Mouse (Mus musculus): ENCODE data around the gene Rftn1.

Gene Rftn1

DNA sequence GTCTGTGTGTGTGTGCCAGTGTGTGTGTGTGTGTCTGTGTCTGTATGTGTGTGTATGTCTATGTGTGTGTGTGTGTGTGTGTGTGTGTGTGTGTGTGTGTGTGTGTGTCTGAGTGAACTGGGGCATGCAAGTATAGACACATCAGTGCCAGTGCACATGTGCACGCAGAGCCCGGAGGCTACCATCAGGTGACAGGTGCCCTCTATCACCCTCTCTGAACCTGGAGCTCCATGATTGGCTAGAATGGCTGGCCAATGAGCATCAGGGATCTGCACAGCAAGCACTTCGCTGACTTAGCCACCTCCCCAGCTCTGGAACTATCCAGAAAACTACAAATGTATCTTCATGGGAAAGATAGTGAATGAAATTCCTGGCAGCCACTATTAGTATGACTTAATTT is 16.7 kb downstream of the Rftn1 start:
- intact Hi-C loops (cut with DNase I), result no loop called here

DNA sequence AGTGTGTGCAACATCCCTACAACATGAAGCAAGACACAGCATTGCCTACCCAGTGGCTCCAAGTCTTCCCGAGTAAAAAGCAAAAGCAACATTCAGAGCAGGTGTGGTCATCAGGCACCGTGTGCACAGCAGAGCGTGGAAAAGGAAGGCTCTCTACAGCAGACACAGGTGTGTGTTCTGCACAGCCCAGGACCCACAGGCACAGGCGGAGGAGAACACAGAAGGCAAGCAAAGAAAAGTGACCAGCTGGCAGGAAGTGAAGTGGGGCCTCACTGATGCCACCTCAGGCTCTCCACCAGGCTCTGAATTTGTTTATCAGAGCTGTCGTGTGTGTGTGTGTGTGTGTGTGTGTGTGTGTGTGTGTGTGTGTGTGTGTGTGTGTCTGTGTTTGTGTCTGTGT is 17.1 kb downstream of the Rftn1 start:
- intact Hi-C loops (cut with DNase I), result no loop called here

DNA sequence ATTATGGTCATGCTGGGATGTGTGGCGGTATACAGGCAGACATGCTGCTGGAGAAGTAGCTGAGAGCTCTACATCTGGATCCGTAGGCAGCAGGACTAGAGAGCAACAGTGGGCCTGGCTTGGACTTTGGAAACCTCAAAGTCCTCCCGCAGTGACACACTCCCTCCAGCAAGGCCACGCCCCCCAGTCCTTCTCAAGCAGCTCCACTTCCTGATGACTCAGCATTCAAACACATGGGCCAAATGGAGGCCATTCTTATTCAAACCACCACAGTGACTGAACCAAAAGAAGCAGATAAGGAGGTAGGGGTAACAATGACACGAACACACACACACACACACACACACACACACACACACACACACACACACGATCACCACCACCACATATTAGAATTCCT is 17.7 kb downstream of the Rftn1 start:
- intact Hi-C loops (cut with DNase I), result no loop called here

DNA sequence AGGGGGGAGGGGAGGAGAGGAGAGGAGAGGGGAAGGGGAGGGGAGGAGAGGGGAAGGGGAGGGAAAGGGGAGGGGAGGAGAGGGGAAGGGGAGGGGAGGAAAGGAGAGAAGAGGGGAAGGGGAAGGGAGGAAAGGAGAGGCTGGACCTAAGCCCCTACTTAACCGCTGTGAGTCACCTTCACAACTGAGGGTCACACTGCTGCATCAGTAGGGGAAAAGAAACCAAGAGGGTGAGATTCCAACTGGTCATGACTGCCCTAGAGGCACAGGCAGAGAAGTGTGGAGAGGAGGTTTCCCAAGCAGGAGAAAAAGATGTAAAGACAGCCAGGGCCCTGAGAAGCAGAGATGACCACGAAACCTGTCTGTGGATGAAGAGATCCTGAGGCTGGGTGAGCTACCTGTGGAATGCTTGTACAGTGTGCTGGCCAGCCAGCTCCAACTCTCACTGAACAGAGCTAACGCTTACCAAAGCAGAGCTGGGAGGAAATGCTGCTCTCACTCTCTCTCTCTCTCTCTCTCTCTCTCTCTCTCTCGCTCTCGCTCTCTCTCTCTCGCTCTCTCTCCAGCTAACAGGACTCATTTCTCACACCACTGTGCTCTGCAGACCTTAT is 19.4 kb downstream of the Rftn1 start:
- intact Hi-C loops (cut with DNase I), result no loop called here

DNA sequence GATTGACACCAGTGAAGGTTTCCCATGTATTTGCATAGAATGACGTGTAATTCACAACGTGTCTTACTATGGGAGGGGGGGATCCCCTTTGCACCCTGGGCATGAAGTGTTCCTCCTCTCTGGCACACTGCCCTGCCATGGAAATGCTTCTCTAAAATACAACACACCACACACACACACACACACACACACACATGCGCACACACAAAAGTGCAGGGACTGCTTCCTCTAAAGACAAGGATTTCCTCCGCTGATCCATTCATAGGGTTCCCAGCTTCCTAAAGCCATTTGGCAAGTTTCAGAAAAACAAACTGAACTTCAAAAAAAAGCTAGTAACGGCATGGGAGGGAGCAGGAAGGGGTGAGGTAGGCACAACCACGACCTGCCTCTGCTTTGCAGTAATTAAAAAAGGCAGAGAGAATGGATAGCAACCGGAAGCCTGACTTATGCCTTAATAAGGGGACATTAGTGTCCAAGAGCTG is 20.5 kb downstream of the Rftn1 start:
- intact Hi-C loops (cut with DNase I), result no loop called here

DNA sequence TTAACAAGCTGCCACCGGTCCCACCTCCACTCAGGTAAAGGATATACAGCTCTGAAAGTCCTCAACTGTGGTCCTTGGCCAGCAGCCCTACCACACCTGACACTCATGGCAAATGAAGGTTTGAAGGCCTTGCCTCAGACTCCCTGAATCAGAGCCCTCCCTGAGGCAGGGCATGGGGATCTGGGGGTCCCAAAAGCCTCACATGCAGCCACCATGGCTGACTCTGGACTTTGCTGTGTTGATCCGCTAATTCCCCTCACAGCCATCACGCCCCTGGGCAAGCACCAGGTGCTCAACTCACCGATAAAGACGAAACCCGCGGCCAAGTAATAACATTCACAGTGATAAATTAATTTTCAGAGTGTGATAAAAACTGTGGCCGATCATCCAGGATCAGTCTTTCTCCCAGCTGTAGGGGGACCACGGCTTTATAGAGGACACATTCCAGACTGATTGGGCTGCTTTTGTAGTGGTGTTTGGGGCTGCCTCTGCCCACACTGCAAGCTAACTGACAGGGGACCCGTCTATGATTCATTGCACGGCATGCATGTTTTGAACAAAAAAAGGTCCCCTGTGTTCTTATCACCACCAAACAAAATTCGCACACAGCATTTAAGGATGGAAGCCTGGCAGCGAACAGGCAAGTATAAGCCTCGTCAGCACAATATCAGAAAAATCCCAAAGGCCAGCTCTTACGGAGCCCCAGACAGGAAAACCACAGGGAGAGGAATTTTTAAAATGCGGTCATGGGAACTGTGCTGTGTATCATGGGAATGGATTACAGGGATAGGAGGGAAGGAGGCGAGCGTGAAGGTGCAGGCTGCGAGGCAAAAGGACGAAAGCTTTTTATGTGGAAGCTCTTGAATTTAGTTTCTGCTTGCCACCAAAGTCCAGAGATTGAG is 29.3 kb downstream of the Rftn1 start:
- intact Hi-C loops (cut with DNase I), result no loop called here

DNA sequence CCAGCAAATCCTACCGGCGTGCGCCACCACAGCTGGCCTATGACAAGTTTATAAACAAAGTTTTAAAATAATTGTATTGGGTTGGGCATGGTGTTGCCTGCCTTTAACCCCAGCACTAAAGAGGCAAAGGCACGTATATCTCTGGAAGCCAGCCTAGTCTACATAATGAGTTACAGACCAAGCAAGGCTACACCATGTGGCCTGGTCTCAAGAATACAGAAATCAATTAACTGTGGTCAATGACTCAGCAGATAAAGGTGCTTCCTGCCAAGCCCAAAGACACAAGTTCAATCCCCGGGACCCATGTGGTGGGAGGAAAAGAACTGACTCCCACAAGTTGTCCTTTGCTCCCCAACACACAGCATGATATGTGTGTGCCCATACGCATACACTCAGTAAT is 30.1 kb downstream of the Rftn1 start:
- intact Hi-C loops (cut with DNase I), result no loop called here

DNA sequence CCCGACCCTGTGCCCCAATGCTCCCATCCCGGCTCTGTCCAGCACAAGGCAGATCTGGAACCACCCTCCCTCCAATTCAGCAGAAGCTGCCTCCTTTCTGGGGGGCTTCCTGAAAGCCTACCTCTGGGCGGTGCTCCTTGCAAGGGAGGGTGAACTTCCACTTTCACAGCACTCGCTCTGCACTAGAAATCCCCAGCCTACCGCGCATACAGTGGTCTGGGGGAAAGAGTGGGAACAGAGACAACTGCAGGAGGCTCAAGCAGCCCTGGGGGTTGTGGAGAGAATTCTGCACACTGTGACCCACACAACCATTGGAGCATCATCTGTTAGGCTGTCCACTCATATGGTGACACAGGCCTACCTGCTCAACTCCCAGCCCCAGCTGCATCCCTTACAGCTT is 30.7 kb downstream of the Rftn1 start:
- intact Hi-C loops (cut with DNase I), result no loop called here

DNA sequence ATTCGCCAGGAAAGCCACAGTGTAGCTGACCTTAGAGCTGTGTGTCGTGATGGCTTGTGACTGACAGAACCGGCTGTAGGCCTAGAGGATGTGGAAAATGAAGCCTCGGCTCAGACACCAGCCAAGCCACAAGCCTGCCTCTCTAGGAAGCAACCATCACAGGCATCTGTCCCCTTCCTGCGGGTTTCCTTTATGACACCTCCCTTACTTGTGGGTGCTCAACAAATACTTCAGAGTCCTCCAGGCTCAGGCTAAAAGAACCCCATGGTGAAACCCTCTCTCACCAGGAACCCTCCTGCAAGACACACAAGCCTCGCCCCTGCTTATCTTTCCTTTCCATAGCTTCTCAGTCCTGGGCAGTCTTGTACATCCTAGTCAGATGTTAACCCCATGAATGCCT is 31.9 kb downstream of the Rftn1 start:
- intact Hi-C loops (cut with DNase I), result no loop called here

DNA sequence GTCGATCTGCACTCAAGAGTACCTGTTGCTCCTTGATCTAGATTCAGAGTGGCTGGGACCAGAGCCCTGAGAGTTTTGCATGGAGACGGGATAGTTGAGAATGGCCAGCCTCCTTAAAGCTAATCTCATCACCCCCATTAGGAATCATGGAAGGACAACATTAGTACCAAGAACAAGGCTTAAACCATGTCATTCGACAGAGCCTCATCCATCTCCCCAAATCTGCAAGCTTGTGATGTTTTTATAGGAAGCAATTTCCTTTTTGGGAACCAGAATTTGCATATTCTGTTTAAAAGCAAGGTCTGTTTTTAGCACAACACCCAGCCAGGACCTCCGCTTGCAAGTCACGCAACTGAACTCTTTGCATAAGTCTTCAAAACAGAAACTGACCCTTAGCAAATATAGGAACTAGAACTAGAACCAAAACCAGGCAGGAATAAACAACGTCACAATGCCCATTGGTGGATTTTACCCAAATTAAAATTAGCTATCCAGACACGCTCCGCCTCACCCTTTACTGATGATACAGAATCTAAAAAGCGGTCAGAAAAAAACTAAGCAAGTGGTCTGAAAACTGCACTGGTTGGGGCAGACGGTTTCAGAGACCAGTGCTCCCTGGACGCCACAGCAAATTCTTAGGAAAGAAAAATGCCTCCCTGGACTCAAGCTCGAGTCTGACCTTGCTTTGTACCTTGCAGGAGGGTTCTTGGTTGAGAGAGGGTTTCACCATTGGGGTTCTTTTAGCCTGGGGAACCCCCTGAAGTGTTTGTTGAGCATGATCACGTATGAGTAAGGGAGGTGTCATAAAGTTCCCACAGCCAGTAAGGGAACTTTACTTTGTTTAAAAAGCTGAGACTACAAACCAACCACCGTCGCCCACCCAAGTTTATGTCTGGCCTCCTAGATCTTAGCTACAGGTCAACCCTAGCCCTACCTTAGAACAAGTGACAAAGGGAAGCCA is 33.0 kb downstream of the Rftn1 start:
- intact Hi-C loops (cut with DNase I), result no loop called here

DNA sequence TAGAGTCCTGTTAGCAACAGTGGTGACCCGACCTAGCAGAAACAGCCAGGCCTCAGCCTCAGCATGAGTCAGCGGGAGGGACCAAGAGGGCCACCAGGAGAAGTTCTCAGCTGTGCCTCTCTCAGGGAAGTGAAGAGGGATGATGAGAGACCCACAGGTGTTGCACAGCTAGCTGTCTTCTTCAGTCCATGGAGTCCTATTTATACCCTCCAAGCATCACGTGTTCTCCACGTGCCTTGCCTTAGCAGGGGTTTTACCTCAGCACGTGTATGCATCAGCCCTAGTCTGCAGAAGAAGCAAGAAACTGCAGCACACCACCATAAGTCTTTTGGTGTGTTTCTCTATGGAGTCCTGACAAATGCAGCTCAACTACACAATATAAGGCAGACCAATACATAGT is 38.4 kb downstream of the Rftn1 start:
- intact Hi-C loops (cut with DNase I), result no loop called here

DNA sequence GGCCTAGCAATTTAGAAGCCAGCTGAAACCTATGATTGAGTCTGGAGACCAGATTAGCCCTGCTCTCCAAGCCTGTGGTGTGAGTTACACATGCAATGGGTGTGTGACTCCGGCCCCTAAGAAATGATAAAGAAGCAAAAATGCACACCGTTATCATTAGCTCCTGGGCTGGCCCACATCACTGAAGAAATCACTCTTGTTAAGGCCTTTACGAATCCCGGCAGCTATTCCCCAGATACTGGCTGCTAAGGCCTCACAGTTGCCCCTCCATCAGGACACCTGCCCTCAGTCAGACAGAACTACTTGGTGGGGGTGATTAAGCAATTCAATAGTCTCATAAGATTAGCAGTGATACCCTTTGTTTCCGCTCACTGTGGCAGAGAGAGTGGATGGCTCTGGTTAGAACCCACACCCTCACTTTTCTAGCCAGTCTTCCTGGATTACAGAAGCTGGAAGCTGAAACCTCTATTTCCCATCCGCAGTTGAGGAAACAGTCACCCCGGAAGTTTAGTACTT is 39.2 kb downstream of the Rftn1 start:
- intact Hi-C loops (cut with DNase I), result no loop called here

DNA sequence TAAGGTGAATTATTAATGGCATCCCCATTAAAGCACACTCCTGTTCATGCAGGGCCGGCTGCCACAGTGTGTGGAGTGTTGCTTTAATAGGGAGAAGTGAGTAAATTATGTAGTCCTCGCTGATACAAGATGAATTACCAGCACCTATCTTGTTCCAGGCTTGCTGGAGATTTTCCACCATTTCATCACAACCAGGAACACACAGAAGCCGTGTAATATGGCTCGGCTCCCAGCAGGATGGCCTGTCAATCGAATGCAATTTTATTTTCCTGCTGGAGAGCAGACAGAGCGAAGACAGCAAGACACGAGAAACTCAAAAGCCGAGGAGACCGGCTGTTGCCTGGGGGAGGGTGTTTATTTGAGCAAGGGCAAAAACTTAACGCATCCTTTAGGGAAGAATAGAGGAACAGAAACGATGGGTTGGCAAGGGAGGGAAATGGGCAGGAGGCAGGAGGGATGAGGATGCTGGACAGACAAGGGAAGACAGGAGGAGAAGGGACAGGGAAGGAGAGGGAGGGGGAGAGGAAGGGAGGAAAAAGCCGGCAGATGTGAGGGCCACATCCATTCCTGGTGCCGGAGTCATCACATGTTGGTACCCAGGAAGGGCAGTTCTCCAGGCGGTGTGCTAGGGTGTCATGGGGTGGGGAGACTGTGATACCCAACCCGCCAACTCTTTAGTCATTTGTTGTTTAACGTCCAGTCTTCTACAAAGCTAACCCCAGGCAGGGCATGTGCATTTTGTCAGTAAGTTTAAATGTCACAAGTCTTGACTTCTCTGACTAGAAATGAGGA is 39.9 kb downstream of the Rftn1 start:
- intact Hi-C loops (cut with DNase I), result no loop called here

DNA sequence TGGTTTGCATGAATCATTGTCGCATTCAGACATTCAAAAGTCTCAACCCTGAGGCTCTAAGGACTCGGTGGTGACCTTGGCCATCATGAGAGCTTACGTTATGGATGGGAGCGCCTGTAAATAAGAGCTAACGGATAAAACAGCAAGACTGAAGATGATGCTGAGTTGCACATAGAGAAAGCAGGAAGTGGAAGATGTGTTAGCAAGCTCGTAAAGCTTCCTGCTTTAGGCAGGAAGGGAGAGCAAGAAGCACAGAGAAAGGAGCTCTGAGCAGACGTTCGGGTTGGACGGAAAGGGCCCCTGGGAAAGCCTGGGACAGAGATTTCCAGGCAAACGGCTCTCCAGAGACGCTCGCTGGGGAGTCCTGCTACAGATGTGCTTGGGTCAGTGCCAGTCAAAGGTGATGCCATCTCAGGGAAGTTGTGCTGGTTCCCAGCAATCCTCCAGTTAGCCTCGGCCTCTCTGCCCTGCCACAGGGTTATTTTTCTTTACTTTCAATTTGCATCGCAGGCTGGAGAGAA is 40.7 kb downstream of the Rftn1 start:
- intact Hi-C loops (cut with DNase I), result no loop called here

DNA sequence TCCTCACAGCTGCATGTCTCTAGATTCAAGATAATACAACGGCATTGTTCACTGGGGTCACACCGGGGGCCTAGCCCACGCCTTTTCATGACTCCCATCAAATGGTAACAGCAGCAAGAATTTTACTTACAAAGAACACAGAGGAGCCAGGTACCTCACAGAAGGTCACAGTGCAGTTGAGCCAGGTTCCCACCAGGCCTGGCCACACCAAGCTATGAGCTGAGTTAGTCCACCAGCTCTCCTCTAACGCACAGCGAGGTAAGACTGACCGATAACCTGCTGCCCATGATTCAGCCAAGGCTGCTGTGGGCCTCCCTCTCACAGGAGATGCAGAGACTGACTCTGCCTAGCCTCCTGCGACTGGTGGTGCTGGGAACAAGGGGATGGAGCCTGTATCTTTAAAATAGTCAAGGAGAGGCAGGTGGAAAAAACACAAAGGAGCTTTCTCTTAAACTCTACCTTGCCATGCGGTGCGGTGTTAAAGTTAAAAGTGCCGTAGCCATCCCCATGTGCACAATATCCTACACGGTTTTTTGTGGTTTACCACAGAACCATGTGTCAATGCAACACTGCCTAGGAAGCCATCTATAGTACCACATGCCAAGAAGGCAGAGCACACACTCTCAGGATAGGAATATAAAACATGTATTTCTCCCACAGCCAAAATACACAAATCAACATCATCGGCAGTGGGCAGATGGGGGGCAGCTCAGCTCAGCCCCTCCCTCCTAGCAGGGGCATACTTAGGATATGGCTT is 42.5 kb downstream of the Rftn1 start:
- intact Hi-C loops (cut with DNase I), result no loop called here

DNA sequence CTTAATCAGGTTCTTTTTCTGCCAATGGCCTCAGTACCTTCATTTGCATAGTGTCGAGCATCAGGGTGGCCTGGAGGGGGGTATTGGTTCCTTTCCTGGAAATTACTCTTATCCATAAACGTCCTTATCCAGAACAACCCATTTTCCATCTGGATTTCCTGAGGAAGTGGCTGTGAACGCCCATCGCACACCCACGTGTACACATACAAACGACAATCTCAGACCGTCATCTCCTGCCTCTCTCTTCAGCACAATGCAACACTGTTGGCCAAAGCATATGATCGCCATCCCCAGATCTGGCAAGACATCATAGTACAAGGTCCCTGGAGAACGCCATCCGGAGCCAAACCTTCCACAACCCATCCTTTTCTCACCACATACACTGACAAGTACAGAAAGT is 47.1 kb downstream of the Rftn1 start:
- intact Hi-C loops (cut with DNase I), result no loop called here

DNA sequence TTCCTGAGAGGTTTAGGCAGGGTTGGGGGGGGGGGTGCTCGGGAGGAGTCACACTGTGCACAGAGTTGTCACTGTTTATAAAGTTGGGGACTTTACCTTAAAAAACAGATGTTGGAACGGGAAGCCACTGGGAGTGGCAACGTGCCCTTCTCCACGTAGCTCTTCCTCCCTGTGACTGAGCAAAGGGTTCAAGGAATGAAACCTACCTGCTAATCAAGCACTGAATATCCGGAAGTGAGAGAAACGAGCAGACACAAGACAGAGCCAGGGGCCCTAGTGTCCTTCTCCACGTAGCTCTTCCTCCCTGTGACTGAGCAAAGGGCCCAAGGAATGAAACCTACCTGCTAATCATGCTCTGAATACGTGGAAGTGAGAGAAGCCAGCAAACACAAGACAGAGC is 47.9 kb downstream of the Rftn1 start:
- intact Hi-C loops (cut with DNase I), result no loop called here

DNA sequence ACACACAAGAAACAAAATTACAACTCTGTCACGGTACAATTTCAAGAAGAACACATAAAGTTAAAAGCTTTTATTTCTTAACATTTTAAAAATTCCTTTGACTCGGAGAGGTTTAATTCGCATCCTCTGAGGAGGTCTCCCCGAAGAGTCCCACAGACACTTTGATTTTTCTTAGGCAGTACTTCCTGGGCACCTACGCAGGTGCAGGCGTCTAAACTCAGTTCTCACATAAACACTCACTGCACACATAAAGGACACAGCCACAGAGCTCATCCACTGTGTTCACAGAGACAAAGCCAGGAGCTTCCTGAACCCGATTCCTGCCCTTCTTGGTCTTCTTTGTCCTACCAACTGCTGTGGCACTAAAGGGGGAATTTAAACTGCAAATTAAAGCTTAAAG is 48.3 kb downstream of the Rftn1 start:
- intact Hi-C loops (cut with DNase I), result no loop called here

DNA sequence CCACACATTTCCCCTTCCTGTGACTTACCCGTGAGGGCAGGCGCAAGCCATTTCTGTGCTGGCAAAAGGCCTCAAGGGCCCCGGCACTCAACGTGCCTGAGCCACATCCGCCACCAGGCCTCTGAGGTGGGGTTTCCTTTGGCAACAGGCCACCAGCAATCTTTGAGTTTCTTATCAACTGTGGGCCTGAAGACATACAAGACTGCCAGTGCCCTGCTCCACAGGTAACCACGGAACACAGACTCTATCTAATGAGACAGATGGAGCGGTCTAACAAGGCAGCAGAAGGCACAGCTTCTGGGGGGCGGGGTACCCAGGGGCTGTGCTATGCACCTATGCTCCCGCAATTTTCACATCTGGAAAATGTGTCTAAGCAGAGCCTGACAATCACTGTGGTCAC is 54.4 kb downstream of the Rftn1 start:
- intact Hi-C loops (cut with DNase I), result no loop called here

DNA sequence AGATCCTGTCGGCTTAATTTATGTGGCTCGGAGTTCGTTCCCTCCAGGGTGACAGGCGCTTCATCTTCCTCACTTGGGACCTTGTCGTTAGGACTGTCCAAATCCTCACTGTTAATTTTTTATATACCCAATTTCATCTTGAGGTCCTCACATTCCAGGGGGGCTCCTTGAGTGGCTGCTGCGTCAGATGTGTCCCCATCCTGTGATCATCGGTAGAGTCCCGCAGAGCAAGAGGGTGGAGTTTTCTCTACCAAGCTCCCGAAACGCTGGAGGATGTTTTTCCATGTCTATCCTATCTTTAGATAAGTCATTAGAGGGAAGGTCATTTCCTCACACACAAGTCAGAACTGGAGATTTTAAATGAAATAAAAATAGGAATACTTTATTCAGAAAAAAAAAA is 55.0 kb downstream of the Rftn1 start:
- intact Hi-C loops (cut with DNase I), result no loop called here

All from adrenal gland (tissue).